Mouse (Mus musculus) liver, adult 2 months (tissue): ENCODE measurements around the gene Msh5.

Source experiments
- CTCF ChIP-seq: fragments of 200-500 bp; IDR thresholded peaks from 2 replicates; pipeline ENCODE4 v1.5.1; 2011; ENCODE audit warnings: low read depth, low read length, control low read depth
- POLR2A ChIP-seq: fragments of 200-500 bp; IDR thresholded peaks from 2 replicates; pipeline ENCODE4 v1.6.1; 2011; ENCODE audit warnings: low read length, control low read depth; ENCODE audit not compliant: insufficient read depth; ENCODE audit errors: extremely low read depth

DNA sequence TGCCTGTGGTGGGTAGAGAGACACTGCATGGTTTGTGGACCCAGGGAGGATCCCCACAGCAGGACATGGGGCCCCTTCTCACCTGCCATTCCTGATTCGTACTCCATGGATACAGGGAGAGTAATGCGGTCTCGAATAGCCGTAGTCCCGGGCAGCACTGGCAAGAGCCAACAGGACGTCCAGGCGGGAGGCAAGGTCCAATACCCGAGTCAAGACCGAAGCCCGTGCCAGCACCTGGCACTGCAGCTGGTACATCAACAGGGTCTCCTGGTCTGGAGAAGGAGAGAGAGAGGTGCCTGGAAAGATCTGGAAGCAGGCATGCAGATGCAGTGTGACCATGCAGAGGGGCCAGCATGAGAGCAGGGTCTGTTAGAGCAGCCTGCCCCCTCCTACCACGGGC is 15.3 kb downstream of the Msh5 start:
- TF ChIP-seq CTCF (no peak), POLR2A (no peak)
